Mouse (Mus musculus) intestine, embryonic 14.5 days (tissue): ENCODE measurements around the gene Vps13c. TPM values are rescaled to one million over a fixed set of nuclear protein-coding genes. Genes with fewer than 3 reads are reported as not detected.
A peak's percentile ranks its signal among the peaks of the same experiment; 100 is the strongest.

Experiments used
- ATAC-seq: fragments of 200-750 bp; cut with Nextera tagmentation; replicated peaks from 2 replicates; pipeline ENCODE4 v1.8.0; 2017; ENCODE audit warnings: low read depth, moderate number of reproducible peaks, moderate TSS enrichment, moderate library complexity; ENCODE audit not compliant: low FRiP score, low TSS enrichment
- DNase-seq: peaks from one replicate; pipeline ENCODE4 v3.0.0-alpha.2; 2018; ENCODE audit warnings: low spot score
- H3K27ac ChIP-seq: fragments of 300-500 bp; sonication (generic); 2 replicates; pipeline ENCODE4 v1.5.1; 2014; ENCODE audit warnings: low read depth, mild to moderate bottlenecking, control low read depth
- H3K27me3 ChIP-seq: fragments of 300-500 bp; sonication (generic); replicated peaks from 2 replicates; pipeline ENCODE4 v1.6.1; 2014; ENCODE audit warnings: low read length, control low read depth; ENCODE audit not compliant: control insufficient read depth, insufficient read depth
- H3K36me3 ChIP-seq: fragments of 300-500 bp; sonication (generic); 2 replicates; pipeline ENCODE4 v1.6.1; 2014; ENCODE audit warnings: low read length, control low read depth; ENCODE audit not compliant: control insufficient read depth, insufficient read depth
- H3K4me1 ChIP-seq: fragments of 300-500 bp; sonication (generic); replicated peaks from 2 replicates; pipeline ENCODE4 v1.6.1; 2014; ENCODE audit warnings: low read length, control low read depth, mixed read lengths; ENCODE audit not compliant: control insufficient read depth, insufficient read depth
- H3K4me2 ChIP-seq: fragments of 300-500 bp; sonication (generic); 2 replicates; pipeline ENCODE4 v1.6.1; 2014; ENCODE audit warnings: low read length
- H3K4me3 ChIP-seq: fragments of 300-500 bp; sonication (generic); 2 replicates; pipeline ENCODE4 v1.5.1; 2014; ENCODE audit warnings: low read depth, low read length, control low read depth, mixed read lengths
- H3K9ac ChIP-seq: fragments of 300-500 bp; sonication (generic); 2 replicates; pipeline ENCODE4 v1.6.1; 2014; ENCODE audit warnings: mild to moderate bottlenecking, low read length
- H3K9me3 ChIP-seq: fragments of 300-500 bp; sonication (generic); 2 replicates; pipeline ENCODE4 v1.6.1; 2016; ENCODE audit warnings: low read length, control low read depth; ENCODE audit not compliant: control insufficient read depth
- WGBS: fragments of 180-500 bp; shearing (Covaris S2); extraction: QIAGEN DNeasy Blood & Tissue Kit; methylation state at CpG from one replicate; pipeline ENCODE4 v1.1.7; 2014; 5-methylcytosine and 5-hydroxymethylcytosine counted together
- polyA plus RNA-seq: library from polyadenylated mRNA; unstranded; fragments of >200 nt; fragmentation: Nextera tagmentation; extraction: Ambion mirVana; gene quantifications from 2 replicates; pipeline ENCODE4 v1.2.1, GENCODE M21; 2014

Vps13c gene
- polyA plus RNA-seq, 1 experiment from 2014 or later, result 7.9 TPM

DNA sequence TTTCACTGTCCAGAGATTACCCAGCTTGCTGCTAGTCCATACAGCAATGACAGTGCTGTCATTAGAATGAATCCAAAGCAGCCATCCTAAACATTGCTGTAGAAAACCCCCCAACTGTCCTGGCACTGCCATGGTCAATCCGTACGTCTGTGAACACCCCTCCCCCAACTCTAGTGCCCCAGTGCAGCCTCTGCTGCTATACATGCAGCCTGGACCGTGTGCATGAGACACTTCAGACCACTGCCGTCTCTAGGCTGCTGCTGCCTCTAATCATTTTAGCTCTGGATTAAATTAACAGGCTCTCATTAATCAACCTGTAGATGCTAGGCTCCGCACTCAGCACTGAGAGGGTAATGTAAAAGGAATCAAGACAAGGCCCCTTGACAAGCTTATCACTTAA, 33.2 kb upstream of the Vps13c start:
- DNase-seq (no peak), ATAC-seq (no peak)
- WGBS, result 44% methylated on average over 5 of the region's 5 CpGs
- H3K9ac ChIP-seq, result no peak overlapping the region
- no peak overlapping the region for H3K4me3 ChIP-seq
- no peak overlapping the region for H3K4me2 ChIP-seq
- H3K36me3 ChIP-seq, result no peaks in the 10 kb centered on the region
- H3K4me1 ChIP-seq, result no peaks in the 10 kb centered on the region
- H3K27ac ChIP-seq, result no peak overlapping the region
- H3K27me3 ChIP-seq, result no peaks in the 10 kb centered on the region
- H3K9me3 ChIP-seq, result no peaks in the 10 kb centered on the region

DNA sequence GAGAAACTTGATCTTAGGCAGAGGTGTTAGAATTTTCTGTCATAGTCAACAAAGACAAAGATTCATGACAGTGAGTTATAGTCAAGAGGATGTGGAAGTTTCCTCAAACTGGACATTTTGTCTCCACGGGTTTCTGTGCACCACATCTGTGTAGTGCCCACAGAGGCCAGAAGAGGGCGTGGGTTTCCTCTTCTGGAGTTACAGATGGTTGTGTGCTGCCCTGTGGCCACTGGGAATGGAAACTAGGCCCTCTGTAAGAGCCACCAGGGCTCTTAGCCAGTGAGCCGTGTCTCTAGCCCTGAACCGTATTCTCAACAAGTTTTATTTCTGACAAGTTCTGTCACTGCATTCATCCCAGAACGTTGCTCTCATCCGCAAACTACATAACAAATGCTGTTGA, 29.7 kb upstream of the Vps13c start:
- H3K4me2 ChIP-seq, result no peak overlapping the region
- no peak for ATAC-seq
- 64% methylated on average over 6 of the region's 6 CpGs for WGBS

DNA sequence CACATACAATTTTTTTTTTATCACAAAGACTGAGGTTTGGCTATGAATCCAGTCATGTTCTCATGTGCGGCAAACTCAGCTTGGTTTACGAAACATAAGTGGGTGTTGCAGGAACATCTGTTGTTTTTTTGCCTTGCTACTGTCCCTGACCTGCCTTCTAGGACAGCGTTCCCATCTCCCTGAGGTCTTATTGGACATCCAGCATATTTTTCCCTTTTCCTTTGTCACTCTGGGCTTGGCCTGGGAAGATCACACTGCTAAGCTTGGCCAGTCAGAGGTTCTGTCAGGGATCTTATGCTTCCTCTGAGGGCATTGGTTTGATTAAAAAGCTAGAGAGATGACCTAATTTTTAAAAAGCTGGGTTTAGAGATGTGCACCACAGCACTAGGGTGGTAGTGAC, 29.1 kb upstream of the Vps13c start:
- Histone ChIP-seq H3K27me3 (no peaks in the 10 kb centered on the region), H3K9me3 (no peaks in the 10 kb centered on the region), H3K4me3 (no peak overlapping the region), H3K9ac (no peak overlapping the region), H3K4me1 (peaks cover 7% of the 10 kb centered on the region; the same call in 1 of the 2 replicates), H3K36me3 (no peaks in the 10 kb centered on the region), H3K27ac (no peak overlapping the region), H3K4me2 (no peak overlapping the region)
- ATAC-seq (no peak), DNase-seq (no peak)
- 77% methylated on average over 3 of the region's 3 CpGs for WGBS

More for the DNA sequence above, 29.7 kb upstream of the Vps13c start:
- Histone ChIP-seq H3K4me3 (no peak overlapping the region), H3K36me3 (no peaks in the 10 kb centered on the region), H3K4me1 (peaks cover 7% of the 10 kb centered on the region; the same call in 1 of the 2 replicates), H3K9ac (no peak overlapping the region), H3K27ac (no peak overlapping the region), H3K27me3 (no peaks in the 10 kb centered on the region), H3K9me3 (no peaks in the 10 kb centered on the region)
- DNase-seq, result no peak

DNA sequence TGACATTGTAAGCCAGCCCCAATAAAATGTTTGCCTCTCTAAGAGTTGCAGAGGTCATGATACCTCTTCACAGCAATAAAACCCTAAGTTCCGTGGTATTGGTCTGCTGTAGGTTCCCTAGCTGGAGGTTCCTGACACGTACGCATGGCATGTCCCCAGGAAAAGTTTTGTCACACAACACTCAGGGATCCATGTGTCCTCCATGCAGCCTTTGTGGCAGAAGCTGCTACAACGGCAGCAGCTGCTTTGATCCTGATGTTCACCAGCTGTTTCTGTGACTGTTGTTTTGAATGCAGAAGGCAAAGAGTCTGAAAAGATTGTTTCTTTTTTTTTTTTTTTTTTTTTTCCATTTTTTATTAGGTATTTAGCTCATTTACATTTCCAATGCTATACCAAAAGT, 27.0 kb upstream of the Vps13c start:
- H3K4me3 ChIP-seq, result no peak overlapping the region
- DNase-seq (no peak), ATAC-seq (no peak)
- H3K9ac ChIP-seq, result no peak overlapping the region
- peaks cover 10% of the 10 kb centered on the region; the same call in 1 of the 2 replicates for H3K4me1 ChIP-seq
- 58% methylated on average over 4 of the region's 4 CpGs for WGBS
- no peak overlapping the region; the same call in 1 of the 2 replicates for H3K27ac ChIP-seq
- no peaks in the 10 kb centered on the region for H3K27me3 ChIP-seq
- no peaks in the 10 kb centered on the region for H3K36me3 ChIP-seq
- no peaks in the 10 kb centered on the region for H3K9me3 ChIP-seq
- H3K4me2 ChIP-seq, result no peak overlapping the region

DNA sequence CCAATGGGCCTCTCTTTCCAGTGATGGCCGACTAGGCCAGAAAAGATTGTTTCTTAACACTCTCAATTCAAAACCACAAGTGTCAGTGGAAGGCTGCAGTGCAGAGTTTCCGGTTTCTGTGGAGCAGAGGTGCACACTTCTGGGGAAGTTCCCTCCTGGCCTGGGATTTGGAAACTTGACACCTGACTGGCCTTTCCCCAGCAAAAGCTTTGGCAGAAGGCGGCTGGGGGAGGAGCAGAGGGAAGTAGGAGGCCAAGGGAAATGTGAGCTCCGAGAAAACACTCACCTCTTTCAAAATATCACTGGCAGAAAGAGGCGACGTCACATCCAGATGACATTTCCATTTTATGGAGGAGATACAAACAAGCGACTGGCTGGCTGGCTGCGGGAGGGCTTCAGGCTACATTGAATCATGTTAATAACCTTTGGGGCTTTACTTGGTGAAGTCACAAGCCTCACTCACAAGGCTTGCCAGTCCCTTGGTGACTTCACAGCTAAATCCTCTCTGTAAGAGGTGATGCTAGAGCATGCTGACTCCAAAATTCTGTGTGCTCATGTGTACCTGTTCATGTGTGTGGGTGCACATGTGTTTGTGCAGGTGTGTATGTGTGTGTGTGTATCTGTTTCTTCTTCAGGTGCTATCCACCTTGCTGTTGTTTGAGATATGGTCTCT, 26.4 kb upstream of the Vps13c start:
- Histone ChIP-seq H3K27ac (peak overlapping the region; percentile 33), H3K9ac (no peak overlapping the region), H3K4me1 (peaks cover 10% of the 10 kb centered on the region; the same call in 1 of the 2 replicates), H3K4me3 (no peak overlapping the region), H3K4me2 (peak overlapping the region; percentile 12; the same call in 1 of the 2 replicates), H3K27me3 (no peaks in the 10 kb centered on the region), H3K9me3 (no peaks in the 10 kb centered on the region), H3K36me3 (no peaks in the 10 kb centered on the region)
- DNase-seq (peak; percentile 78), ATAC-seq (no peak)
- whole genome bisulfite sequencing, result 8% methylated on average over 8 of the region's 8 CpGs

DNA sequence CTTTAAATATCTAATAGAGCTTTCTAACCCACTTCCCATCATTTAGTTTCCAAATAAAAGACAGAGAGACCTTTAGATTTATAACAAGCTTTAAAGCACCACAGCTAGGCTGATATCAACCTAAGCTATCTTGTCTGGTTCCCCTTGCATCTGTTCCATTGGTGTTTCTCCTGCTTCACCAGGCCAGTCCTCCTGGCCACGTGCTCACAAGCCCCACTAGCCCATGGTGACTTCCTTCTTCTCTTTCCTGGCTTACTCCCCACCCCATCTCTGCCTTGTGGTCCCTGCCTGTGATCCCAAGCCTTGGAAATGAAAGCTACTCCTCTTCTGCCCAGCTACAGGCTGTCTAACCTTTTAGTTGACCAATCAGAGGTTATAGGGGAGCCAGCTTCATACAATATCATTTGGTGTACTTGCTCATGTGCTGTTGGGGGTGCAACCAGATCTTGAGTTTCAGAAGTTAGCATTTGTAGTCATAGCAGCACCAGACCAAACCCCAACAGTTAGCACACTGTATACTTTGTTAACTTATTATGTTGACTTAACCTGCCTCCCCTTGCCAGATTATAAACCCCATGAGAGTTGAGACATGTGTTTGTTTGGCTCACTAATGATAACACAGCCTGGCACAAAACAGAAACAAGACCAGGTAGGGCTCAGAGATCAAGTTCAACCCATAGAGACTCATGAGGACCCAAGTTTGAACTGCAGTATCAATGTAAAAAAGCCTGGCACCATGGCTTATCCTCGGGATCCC, 23.8 kb upstream of the Vps13c start:
- no peak overlapping the region for H3K27ac ChIP-seq
- H3K27me3 ChIP-seq, result no peaks in the 10 kb centered on the region
- 69% methylated on average over 2 of the region's 2 CpGs for WGBS

DNA sequence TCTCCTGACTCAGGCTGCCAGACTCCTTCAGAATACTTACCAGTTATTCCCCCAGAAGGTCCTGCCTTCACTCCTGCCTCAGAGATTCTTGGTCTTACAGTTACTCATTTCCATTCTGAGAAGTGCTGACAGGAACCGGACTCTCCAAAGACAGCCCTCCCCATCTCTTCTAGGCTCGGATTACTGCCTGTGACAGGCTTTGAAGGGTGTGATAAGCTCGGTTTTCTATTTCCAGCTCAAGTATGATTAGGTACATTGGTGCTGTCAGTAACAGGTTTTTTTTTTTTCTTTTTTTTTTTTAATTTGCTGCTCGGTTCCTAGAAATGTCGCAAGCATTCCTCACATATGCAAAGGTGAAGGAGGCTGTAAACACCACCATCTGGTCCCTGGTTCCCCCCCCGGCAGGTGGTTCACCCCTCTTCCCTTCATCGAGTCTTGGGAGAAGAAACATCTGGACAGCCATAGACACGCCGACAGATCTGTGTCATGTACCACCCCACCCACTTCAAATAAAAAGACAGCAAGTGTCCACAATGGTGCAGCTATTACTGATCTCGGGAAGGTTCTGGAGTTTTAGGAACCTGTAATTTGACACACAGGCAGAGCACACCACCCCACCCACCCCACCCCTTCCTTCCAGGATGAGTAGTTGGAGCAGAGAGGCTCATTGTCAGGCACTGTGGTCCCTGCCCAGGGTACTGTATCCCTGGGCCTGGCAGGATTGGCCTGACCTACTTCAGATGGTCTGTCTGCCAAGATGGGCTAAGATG, 22.1 kb upstream of the Vps13c start:
- Histone ChIP-seq H3K27ac (no peak overlapping the region), H3K4me1 (peaks cover 10% of the 10 kb centered on the region; the same call in 1 of the 2 replicates), H3K9me3 (no peaks in the 10 kb centered on the region), H3K9ac (no peak overlapping the region), H3K27me3 (no peaks in the 10 kb centered on the region), H3K4me2 (no peak overlapping the region), H3K36me3 (no peaks in the 10 kb centered on the region), H3K4me3 (no peak overlapping the region)
- ATAC-seq (no peak), DNase-seq (no peak)
- WGBS, result 29% methylated on average over 10 of the region's 10 CpGs

More for the DNA sequence above, 23.8 kb upstream of the Vps13c start:
- no peak overlapping the region for H3K4me2 ChIP-seq
- no peak for ATAC-seq
- no peaks in the 10 kb centered on the region for H3K36me3 ChIP-seq
- no peak overlapping the region for H3K9ac ChIP-seq
- no peaks in the 10 kb centered on the region for H3K9me3 ChIP-seq
- no peak for DNase-seq
- H3K4me3 ChIP-seq, result no peak overlapping the region
- H3K4me1 ChIP-seq, result peaks cover 10% of the 10 kb centered on the region; the same call in 1 of the 2 replicates

DNA sequence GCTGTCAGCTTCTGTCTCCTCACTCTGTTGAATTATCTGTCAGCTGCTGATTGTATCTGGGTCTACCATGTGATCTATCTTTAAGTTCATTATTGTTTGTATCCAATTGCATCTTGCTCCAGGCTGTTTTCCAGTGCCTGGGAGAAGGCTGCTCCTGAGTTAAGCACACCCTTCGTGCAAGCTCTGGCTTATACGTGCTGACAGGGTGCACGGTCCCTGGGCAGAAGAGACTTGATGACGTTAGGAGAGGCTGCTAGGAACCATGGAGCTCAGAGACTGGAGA, 21.6 kb upstream of the Vps13c start:
- Histone ChIP-seq H3K27ac (no peak overlapping the region), H3K36me3 (no peaks in the 10 kb centered on the region), H3K4me3 (no peak overlapping the region), H3K9ac (no peak overlapping the region), H3K4me2 (no peak overlapping the region), H3K27me3 (no peaks in the 10 kb centered on the region), H3K9me3 (no peaks in the 10 kb centered on the region), H3K4me1 (peaks cover 9% of the 10 kb centered on the region; the same call in 1 of the 2 replicates)
- no peak for DNase-seq
- ATAC-seq, result no peak
- WGBS, result 81% methylated on average over 4 of the region's 4 CpGs
